Mouse (Mus musculus): ENCODE data around the gene Wdr47. TPM values are rescaled to one million over a fixed set of nuclear protein-coding genes. Genes with fewer than 3 reads are reported as not detected.

Wdr47 gene
- polyA plus RNA-seq, 1 experiment from 2014 or later, result 8.5 TPM

GRCm38 (mm10) chr3:108689015-108689441 lies 97.9 kb downstream of the Wdr47 start:
- no peak for ATAC-seq (ENCODE audit: low FRiP score, low TSS enrichment)
- H3K4me2 ChIP-seq (replicated peaks; ENCODE audit: low read depth, low read length), result no peak overlapping the region
- 82% methylated on average over 6 of the region's 6 CpGs for WGBS
- H3K27ac ChIP-seq (ENCODE audit: low read depth, low read length), result no peak overlapping the region
- H3K27me3 ChIP-seq (ENCODE audit: control insufficient read depth, insufficient read depth, low read length), result no peaks in the 10 kb centered on the region
- H3K4me3 ChIP-seq (ENCODE audit: low read length), result no peak overlapping the region
- peaks cover 49% of the 10 kb centered on the region for H3K36me3 ChIP-seq (ENCODE audit: control insufficient read depth, insufficient read depth, low read length)
- no peak overlapping the region for H3K9ac ChIP-seq (ENCODE audit: low read depth, low read length)
- H3K9me3 ChIP-seq (ENCODE audit: control insufficient read depth, low read length), result no peaks in the 10 kb centered on the region
- no peaks in the 10 kb centered on the region for H3K4me1 ChIP-seq (ENCODE audit: control insufficient read depth, insufficient read depth, low read length)

DNA sequence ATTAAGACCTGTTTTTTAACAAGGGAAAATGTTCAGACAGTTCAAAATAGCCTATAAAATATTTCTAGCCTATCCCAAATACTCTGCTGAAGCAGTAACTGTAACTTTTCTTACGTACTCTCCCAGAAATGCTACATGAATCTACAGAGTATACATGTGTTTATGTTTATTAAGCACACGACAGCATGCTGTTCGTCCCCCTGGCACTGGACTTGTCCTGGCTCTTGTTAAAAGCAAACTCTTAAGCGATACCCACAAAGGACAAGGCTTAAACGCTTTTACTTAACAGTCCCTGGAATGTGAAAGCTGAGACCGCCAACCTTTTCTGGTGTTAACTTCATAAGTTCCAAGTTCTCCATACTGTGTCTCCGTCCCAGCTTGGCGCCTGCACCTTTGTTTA lies 98.4 kb downstream of the Wdr47 start:
- no peak for ATAC-seq (ENCODE audit: low FRiP score, low TSS enrichment)
- H3K9ac ChIP-seq (ENCODE audit: low read depth, low read length), result no peak overlapping the region
- peaks cover 45% of the 10 kb centered on the region for H3K36me3 ChIP-seq (ENCODE audit: control insufficient read depth, insufficient read depth, low read length)
- no peaks in the 10 kb centered on the region for H3K4me1 ChIP-seq (ENCODE audit: control insufficient read depth, insufficient read depth, low read length)
- no peak overlapping the region for H3K27ac ChIP-seq (ENCODE audit: low read depth, low read length)
- no peaks in the 10 kb centered on the region for H3K27me3 ChIP-seq (ENCODE audit: control insufficient read depth, insufficient read depth, low read length)
- H3K4me2 ChIP-seq (replicated peaks; ENCODE audit: low read depth, low read length), result no peak overlapping the region
- no peak overlapping the region for H3K4me3 ChIP-seq (ENCODE audit: low read length)
- H3K9me3 ChIP-seq (ENCODE audit: control insufficient read depth, low read length), result no peaks in the 10 kb centered on the region
- 91% methylated on average over 8 of the region's 8 CpGs for WGBS

- no peak overlapping the region for H3K27ac ChIP-seq (ENCODE audit: low read depth, low read length)
- H3K4me2 ChIP-seq (replicated peaks; ENCODE audit: low read depth, low read length), result no peak overlapping the region
- 86% methylated on average over 4 of the region's 4 CpGs for WGBS
- no peak overlapping the region for H3K4me3 ChIP-seq (ENCODE audit: low read length)
- no peaks in the 10 kb centered on the region for H3K4me1 ChIP-seq (ENCODE audit: control insufficient read depth, insufficient read depth, low read length)
- no peak overlapping the region for H3K9ac ChIP-seq (ENCODE audit: low read depth, low read length)
- H3K27me3 ChIP-seq (ENCODE audit: control insufficient read depth, insufficient read depth, low read length), result no peaks in the 10 kb centered on the region
- peaks cover 49% of the 10 kb centered on the region for H3K36me3 ChIP-seq (ENCODE audit: control insufficient read depth, insufficient read depth, low read length)
- H3K9me3 ChIP-seq (ENCODE audit: control insufficient read depth, low read length), result no peaks in the 10 kb centered on the region
- no peak for ATAC-seq (ENCODE audit: low FRiP score, low TSS enrichment)
Observed at GRCm38 (mm10) chr3:108689979-108690378, 98.9 kb downstream of the Wdr47 start.

GRCm38 (mm10) chr3:108694321-108694720 lies 103.2 kb downstream of the Wdr47 start:
- ATAC-seq (ENCODE audit: low FRiP score, low TSS enrichment), result no peak
- Histone ChIP-seq H3K36me3 (ENCODE audit: control insufficient read depth, insufficient read depth, low read length) (peaks cover 52% of the 10 kb centered on the region), H3K27me3 (ENCODE audit: control insufficient read depth, insufficient read depth, low read length) (no peaks in the 10 kb centered on the region), H3K9me3 (ENCODE audit: control insufficient read depth, low read length) (no peaks in the 10 kb centered on the region), H3K4me3 (ENCODE audit: low read length) (no peak overlapping the region), H3K4me1 (ENCODE audit: control insufficient read depth, insufficient read depth, low read length) (no peaks in the 10 kb centered on the region), H3K27ac (ENCODE audit: low read depth, low read length) (no peak overlapping the region), H3K4me2 (replicated peaks; ENCODE audit: low read depth, low read length) (no peak overlapping the region), H3K9ac (ENCODE audit: low read depth, low read length) (no peak overlapping the region)
- 92% methylated on average over 9 of the region's 9 CpGs for WGBS

Small RNA genes within 50 kb of the gene (microRNA-seq; reads per million reads assigned to microRNA genes)
- not detected for gene Gm22860

Other genes with a start within 250 kb of the Wdr47 start
- gene Mybphl, start 226.4 kb upstream of the Wdr47 start, polyA plus RNA-seq (2014; fragmentation: Nextera tagmentation; extraction: Ambion mirVana), result not detected in 2 replicates
- 48.9 and 51.4 TPM in 2 replicates for gene Psrc1, start 207.4 kb upstream of the Wdr47 start, polyA plus RNA-seq (2014; fragmentation: Nextera tagmentation; extraction: Ambion mirVana)
- gene Celsr2, start 175.7 kb upstream of the Wdr47 start, polyA plus RNA-seq (2014; fragmentation: Nextera tagmentation; extraction: Ambion mirVana), result 22.1 and 27.9 TPM in 2 replicates
- 106 and 120 TPM in 2 replicates for gene Sars, start 146.1 kb upstream of the Wdr47 start, polyA plus RNA-seq (2014; fragmentation: Nextera tagmentation; extraction: Ambion mirVana)
- gene 1700013F07Rik, start 57.1 kb upstream of the Wdr47 start, polyA plus RNA-seq (2014; fragmentation: Nextera tagmentation; extraction: Ambion mirVana), result not detected in 2 replicates
- gene 5330417C22Rik, start 54.7 kb upstream of the Wdr47 start, polyA plus RNA-seq (2014; fragmentation: Nextera tagmentation; extraction: Ambion mirVana), result 0.59 and 2.0 TPM in 2 replicates
- gene Tmem167b, start 28.8 kb upstream of the Wdr47 start, polyA plus RNA-seq (2014; fragmentation: Nextera tagmentation; extraction: Ambion mirVana), result 20.4 and 32.7 TPM in 2 replicates
- 35.1 and 45.2 TPM in 2 replicates for gene Taf13, start 19.6 kb upstream of the Wdr47 start, polyA plus RNA-seq (2014; fragmentation: Nextera tagmentation; extraction: Ambion mirVana)
- gene Clcc1, start 62.6 kb downstream of the Wdr47 start, polyA plus RNA-seq (2014; fragmentation: Nextera tagmentation; extraction: Ambion mirVana), result 46.5 and 64.3 TPM in 2 replicates
- gene Gpsm2, start 131.0 kb downstream of the Wdr47 start, polyA plus RNA-seq (2014; fragmentation: Nextera tagmentation; extraction: Ambion mirVana), result 25.3 and 52.4 TPM in 2 replicates
- gene Aknad1, start 148.4 kb downstream of the Wdr47 start, polyA plus RNA-seq (2014; fragmentation: Nextera tagmentation; extraction: Ambion mirVana), result 0.14 TPM in 1 of 2 replicates, not detected in the other
- gene Stxbp3, start 249.2 kb downstream of the Wdr47 start, polyA plus RNA-seq (2014; fragmentation: Nextera tagmentation; extraction: Ambion mirVana), result 27.5 and 32.1 TPM in 2 replicates